Mouse (Mus musculus): ENCODE data around the gene Myl9.

- TF ChIP-seq POLR2A (IDR thresholded peaks at IDR 0.05; ENCODE audit: low read depth, low read length) (no peak), CTCF (IDR thresholded peaks at IDR 0.05; ENCODE audit: borderline replicate concordance, insufficient read depth, low read length) (no peak)
Measured at GRCm38 (mm10) chr2:156809579-156809978, 34.4 kb downstream of the Myl9 start.

Data from embryonic fibroblast, embryonic 13.5 days (primary cell).